Mouse (Mus musculus) intestine, embryonic 16.5 days (tissue): ENCODE measurements around the gene Cope. TPM values are rescaled to one million over a fixed set of nuclear protein-coding genes. Genes with fewer than 3 reads are reported as not detected.

Source experiments
- polyA plus RNA-seq: library from polyadenylated mRNA; unstranded; fragments of >200 nt; fragmentation: Nextera tagmentation; extraction: Ambion mirVana; gene quantifications from 2 replicates; pipeline ENCODE4 v1.2.1, GENCODE M21; 2015

Cope gene
- polyA plus RNA-seq, 1 experiment from 2014 or later, result 432 TPM

Other genes starting within 250 kb of the Cope start
- gene Tm6sf2, start 229.6 kb upstream of the Cope start, polyA plus RNA-seq, result 106 and 152 TPM in 2 replicates
- 0.10 and 0.11 TPM in 2 replicates for gene Hapln4, start 219.1 kb upstream of the Cope start, polyA plus RNA-seq
- 0.89 and 0.98 TPM in 2 replicates for gene Ncan, start 181.6 kb upstream of the Cope start, polyA plus RNA-seq
- 50.7 and 51.7 TPM in 2 replicates for gene Nr2c2ap, start 171.2 kb upstream of the Cope start, polyA plus RNA-seq
- gene Rfxank, start 163.4 kb upstream of the Cope start, polyA plus RNA-seq, result 12.6 and 15.3 TPM in 2 replicates
- gene Borcs8, start 163.0 kb upstream of the Cope start, polyA plus RNA-seq, result 38.4 and 42.4 TPM in 2 replicates
- 0.11 and 0.23 TPM in 2 replicates for gene Mef2b, start 162.8 kb upstream of the Cope start, polyA plus RNA-seq
- 66.9 and 67.7 TPM in 2 replicates for gene Tmem161a, start 130.2 kb upstream of the Cope start, polyA plus RNA-seq
- 7.6 and 10.5 TPM in 2 replicates for gene Slc25a42, start 90.2 kb upstream of the Cope start, polyA plus RNA-seq
- gene Sugp2, start 68.3 kb upstream of the Cope start, polyA plus RNA-seq, result 17.3 and 18.1 TPM in 2 replicates
- 25.1 and 29.0 TPM in 2 replicates for gene Armc6, start 68.1 kb upstream of the Cope start, polyA plus RNA-seq
- gene Homer3, start 19.7 kb upstream of the Cope start, polyA plus RNA-seq, result 25.5 and 26.0 TPM in 2 replicates
- gene Ddx49, start within 50 bp of the Cope start, polyA plus RNA-seq, result 44.2 and 48.4 TPM in 2 replicates
- gene Cers1, start 13.3 kb downstream of the Cope start, polyA plus RNA-seq, result 2.1 and 3.2 TPM in 2 replicates
- gene Gdf1, start 27.3 kb downstream of the Cope start, polyA plus RNA-seq, result 0.53 and 0.78 TPM in 2 replicates
- 6.8 and 7.4 TPM in 2 replicates for gene Upf1, start 50.8 kb downstream of the Cope start, polyA plus RNA-seq
- 0.39 and 0.51 TPM in 2 replicates for gene Comp, start 71.0 kb downstream of the Cope start, polyA plus RNA-seq
- gene Crtc1, start 137.1 kb downstream of the Cope start, polyA plus RNA-seq, result 12.9 and 16.4 TPM in 2 replicates
- 21.2 and 21.5 TPM in 2 replicates for gene Klhl26, start 174.4 kb downstream of the Cope start, polyA plus RNA-seq
- gene Tmem59l, start 184.8 kb downstream of the Cope start, polyA plus RNA-seq, result 2.9 and 3.3 TPM in 2 replicates
- gene Crlf1, start 190.6 kb downstream of the Cope start, polyA plus RNA-seq, result 1.6 and 1.7 TPM in 2 replicates
- gene Rex1bd, start 204.2 kb downstream of the Cope start, polyA plus RNA-seq, result 130 and 137 TPM in 2 replicates
- gene Uba52, start 208.3 kb downstream of the Cope start, polyA plus RNA-seq, result 991 TPM in 2 replicates
- 320 and 328 TPM in 2 replicates for gene Fkbp8, start 225.2 kb downstream of the Cope start, polyA plus RNA-seq
- 65.3 and 67.3 TPM in 2 replicates for gene Kxd1, start 225.4 kb downstream of the Cope start, polyA plus RNA-seq
- gene Ell, start 236.9 kb downstream of the Cope start, polyA plus RNA-seq, result 16.6 and 17.7 TPM in 2 replicates